Mouse (Mus musculus) adrenal gland (tissue): Measurements from ENCODE around the gene Chek1.

Source experiments
- intact Hi-C: fragments of 180-260 bp; cut with DNase I; formaldehyde crosslinking; loops from one replicate; pipeline ENCODE4 v1.15.1; 2025
- long read RNA-seq, 2 experiments: library from polyadenylated mRNA; unstranded; transcript quantifications; one replicate each; pipeline ENCODE4 v2.0.0; 2020; ENCODE audit warnings: borderline replicate concordance in 1 of 2; ENCODE audit not compliant: insufficient replicate concordance in 1 of 2

Gene Chek1
- long read RNA-seq, experiment 1: 0 reads
- long read RNA-seq, experiment 2, partial matches to known transcripts: 1 of 1 reads
- long read RNA-seq, experiment 2, other reads (novel, unspliced or antisense): 0 of 1 reads

DNA sequence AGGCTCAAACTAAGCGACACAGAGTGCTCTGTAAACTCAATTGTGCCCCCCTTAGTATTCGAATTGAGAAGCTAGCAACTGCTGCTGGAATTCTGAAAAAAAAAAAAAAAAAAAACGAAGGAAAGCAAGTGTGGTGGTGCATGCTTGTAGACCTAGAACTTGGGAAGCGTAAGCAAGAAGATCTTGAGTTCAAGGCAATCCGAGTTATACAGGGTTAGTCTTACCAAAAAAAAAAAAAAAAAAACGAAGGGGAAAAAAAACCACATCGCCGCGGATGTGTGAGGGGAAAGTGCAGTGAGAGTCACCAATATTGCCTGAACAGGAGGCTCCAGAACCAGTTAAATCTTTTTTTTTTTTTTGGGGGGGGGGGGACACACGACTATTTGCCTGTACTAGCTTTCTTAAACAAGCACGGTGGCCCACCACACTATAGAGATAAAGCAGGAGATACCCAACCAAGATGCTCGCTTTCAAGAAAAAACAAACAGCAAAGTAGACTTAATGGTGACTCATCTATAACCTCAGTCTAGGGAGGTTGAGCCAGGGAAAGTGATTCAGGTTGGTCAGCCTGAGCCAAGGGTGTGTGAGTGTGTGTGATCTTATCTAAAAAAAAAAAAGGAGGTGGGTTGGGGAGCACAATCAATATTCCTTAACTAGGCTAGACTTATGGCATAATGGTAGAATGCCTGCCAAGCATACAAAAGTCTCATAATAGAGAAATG lies at the start of gene Chek1:
TSS of gene Chek1 (minus strand) at position 32 of the 722 bp plus-strand sequence.
- intact Hi-C loops: loop anchor here (5.0 kb wide), 1 partner anchor 40 kb away; the partner anchor contains the start of gene Stt3a

DNA sequence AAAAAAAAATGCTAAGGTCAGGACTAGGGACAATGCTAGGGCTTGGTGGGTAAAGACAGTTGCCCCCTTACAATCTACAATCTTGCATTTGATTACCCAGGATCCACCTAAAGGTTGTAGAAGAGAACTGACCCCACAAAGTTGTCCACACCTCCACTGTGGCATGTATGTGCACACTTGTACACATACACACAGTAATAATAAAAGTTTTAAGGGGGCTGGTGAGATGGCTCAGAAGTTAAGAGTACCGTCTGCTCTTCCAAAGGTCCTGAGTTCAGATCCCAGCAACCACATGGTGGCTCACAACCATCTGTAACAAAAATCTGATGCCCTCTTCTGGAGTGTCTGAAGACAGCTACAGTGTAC lies 42.2 kb upstream of the Chek1 start:
- intact Hi-C loops: loop anchor here (5.0 to 10.0 kb wide), 2 partner anchors 42 to 116 kb away; partner anchors contain the start of gene Chek1

DNA sequence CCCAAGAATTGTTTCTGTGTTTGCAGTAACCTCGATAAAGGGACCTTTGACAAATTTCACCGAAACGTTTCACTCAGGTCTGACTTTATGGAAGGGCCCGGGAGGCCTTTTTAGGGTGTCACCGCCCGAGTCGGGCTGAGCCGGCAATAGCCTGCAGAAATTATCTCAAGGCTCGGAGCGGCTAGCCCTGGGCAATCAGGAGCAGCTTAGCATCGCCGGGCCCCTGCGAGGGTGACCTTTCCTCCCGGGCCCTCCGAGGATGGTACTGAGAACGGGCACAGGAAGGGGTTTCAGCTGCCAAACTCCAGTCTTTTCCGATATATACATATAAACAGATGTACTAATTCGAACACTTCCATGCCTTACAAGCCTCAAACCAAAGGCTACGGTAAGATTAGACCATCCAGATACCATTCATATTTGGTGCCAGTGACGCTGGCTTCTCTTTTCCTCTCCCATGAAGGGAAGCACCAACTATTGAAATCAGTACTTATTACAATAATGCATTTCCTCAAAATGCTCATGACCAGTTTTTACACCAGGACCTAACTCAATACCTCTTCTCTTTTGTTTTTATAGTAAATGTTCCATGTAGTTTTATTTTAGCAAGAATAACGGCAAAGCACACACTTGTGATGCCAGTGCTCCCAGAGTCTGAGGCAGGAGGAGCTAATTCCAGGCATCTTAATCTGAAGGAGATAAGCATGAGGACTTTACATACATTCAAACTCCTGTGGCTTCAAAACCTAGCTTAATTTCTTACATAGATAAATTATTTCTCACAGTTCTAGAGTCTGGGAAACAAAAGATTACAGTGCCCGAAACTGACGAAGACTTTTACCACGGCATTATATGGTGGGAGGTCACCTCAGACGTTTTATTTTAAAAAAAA lies 41.5 kb upstream of the Chek1 start:
- intact Hi-C loops: loop anchor here (5.0 to 10.0 kb wide), 2 partner anchors 41 to 116 kb away; partner anchors contain the start of gene Chek1

DNA sequence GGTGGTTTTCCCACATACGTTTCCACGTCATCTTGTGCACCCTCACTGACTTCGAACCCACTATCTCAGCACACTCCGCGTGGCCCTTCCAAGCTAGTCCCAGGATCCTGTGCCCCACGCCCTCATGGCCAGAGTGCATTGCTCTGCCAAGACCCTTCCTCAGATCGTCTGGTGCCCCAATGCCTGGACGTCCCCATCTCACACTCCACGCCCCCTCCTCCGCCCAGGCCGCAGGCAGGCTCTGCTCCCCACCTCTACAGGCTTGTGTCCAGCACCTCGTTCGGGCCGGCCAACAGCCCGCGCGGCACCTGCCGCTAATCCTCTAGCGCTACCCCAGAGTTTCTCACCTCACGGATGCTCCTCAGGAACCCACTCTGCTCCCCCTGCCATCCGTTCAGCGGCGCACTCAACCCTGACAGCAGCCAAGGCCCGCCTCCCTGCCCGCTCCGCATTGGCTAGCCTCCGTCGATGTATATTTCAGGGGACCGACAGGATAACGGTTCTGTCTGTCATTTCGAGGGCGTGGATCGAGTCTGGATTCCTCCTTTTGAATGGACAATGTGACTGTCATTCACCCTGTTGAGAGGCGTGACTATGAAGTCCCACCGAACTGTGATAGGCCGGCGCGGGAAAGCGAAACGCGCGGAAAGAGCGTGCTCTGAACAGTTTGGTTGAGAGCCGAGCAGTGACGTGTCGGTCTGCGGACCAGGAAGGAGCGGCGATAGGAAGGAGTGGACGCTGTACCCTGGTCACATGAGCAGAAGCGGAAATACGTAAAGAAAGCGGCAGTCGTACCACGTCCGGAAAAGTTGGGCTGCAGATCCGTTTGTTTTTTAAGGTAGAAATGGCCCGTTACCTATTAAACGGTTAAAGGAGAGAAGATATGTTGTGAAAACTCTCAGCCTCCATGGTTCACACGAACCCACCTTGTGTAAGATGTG lies 40.6 kb upstream of the Chek1 start, which contains the start of gene Stt3a:
TSS of gene Stt3a (minus strand) at position 477 of the 941 bp plus-strand sequence.
- intact Hi-C loops: loop anchor here (5.0 to 10.0 kb wide), 2 partner anchors 40 to 117 kb away; partner anchors contain the start of gene Chek1

DNA sequence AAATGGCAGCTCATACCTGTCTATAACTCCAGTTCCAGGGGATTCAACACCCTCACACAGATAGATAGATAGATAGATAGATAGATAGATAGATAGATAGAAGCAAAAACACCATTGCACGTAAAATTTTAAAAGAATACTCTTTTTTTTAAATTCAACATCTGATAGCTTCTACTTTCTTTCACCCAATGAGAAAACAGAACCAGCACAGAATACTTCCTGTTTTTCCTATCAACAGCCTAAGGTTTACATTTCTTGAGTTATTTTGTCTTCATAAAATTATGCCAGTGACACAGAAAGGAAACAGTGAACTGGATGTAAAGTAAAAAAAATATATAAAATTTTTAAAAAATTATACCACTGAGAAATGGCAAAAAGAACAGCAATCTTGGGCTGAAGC lies 37.5 kb upstream of the Chek1 start:
- intact Hi-C loops: loop anchor here (10.0 kb wide), 1 partner anchor 120 kb away; no protein-coding TSS in a partner anchor

DNA sequence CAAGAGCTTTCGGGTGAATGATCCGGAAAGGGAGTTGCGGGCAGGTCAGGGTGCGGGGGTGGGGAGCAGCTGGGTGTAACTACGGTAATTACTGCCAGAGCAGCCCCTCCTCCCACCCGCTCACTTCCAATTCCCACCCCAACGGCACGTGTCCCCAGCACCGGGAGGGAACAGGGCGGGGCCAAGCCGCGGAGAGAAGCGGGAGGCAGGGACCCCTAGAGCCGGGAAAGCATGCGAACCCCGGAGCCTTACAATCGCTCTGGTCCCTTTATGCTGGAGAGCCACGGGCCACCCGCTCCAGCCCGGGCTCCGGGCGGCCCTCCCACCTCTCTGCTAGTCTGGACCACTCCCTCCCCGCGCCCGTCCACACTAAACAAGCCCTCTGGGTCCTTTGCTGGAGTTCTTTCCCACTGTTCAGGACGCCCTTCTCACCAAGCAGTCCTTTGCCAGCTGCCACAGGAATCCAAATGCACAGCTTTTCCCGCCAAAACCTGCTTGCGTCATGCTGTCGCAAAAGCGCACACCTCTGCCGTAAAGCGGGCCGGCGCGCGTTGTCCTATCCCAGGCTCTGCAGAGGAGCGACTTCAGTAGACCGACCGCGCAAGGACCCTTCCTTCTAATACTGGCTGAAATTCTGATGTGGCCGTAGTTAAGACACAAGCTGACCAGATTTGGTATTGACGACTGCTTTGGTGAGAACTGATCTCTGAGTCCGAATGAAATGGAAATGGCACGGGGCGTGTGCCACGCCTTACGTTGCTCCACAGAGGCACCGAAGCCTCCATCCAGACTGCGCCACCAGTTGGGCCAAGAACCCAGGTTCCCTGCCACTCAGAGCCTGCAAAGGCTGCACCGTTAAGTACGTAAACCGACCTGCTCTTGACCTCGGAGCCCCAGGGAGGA lies 483 bp downstream of the Chek1 start:
- intact Hi-C loops: loop anchor here (5.0 kb wide), 1 partner anchor 41 kb away; the partner anchor contains the start of gene Stt3a

DNA sequence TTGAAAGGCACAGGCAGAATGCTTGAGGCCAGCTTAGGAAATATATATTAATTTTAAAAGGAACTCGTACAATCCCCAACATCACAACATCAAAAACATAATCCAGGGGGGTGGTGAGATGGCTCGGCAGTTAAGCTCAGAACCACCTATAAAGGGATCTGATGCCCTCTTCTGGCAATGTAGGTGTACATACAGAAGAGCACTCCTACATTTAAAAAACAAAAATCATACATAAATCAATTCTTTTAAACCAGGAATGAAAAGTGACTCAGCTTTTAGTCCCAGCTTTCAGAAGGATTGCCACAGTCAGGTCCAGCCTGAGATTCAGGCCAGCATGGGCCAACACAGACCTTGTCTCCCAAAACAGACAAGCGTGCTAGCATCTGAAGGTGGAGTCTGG lies 10.2 kb downstream of the Chek1 start:
- intact Hi-C loops: no loop called here

DNA sequence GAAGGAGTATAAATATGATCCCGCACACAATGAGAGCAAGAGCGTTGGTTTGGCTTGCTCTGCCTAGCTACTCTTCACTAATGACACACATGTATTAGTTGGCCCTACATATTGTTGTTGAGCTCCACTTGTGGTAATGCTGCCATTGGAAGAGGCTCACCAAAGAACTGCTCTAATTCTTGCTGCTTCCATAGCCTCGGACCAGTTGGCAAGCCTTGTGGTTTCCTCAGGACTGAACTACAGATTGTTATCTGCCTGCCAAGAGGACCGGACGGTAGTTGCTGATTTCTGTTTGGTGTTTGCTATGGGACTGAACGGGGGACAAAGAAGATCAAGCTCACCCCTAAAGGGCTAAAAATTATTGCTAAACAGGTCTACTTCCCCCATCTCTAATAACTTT lies 19.6 kb downstream of the Chek1 start:
- intact Hi-C loops: no loop called here

DNA sequence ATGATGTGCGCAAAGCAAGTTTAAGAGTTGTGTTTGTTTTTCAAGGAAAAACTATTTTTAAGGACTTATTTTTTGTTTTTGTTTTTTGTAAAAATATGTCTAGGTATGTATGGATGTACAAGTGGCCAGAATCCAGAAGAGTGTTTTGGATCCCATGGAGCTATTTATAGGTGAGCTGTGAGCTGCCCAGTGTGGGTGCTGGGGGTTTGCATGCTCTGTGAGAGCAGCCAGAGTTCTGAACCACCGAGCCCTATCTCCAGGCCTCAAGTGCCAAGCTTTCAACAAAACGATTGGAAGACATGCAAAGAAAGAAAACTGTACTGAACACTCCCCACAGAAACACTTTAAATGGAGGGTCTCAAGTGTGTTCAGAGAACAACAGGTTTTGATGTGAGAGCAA lies 20.9 kb downstream of the Chek1 start:
- intact Hi-C loops: no loop called here

DNA sequence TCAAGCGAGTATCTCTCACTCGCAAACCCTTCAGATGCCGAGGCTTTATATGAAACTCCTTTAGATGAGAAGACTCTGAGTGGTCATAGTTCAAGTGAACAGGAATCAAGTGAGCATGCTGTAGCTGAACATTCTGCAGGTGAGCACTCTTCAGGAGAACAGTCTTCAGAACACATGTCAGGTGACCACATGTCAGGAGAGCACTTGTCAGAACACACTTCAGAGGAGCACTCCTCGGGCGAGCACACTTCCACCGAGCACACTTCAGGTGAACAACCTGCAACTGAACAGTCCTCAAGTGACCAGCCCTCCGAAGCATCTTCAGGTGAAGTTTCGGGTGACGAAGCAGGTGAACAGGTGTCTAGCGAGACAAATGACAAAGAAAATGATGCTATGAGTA lies 32.6 kb downstream of the Chek1 start:
- intact Hi-C loops: no loop called here

DNA sequence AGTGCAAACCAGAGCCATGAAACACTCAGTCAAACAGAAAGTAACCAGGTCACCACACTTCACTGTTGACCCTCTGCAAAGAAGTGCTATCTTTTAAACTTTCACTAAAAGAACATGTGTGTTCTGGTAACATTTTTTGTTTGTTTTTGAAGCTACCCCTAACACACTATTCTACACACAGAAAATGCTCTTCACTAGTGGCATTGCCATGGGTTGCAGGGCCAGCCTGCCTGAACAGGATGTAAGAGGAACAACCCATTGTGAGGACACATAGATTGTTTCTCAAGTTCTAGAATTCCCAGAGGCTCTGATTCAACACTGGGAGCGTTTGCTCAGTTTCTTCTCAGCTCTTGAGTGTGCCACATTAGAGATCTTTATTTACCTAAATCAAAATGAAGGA lies 33.9 kb downstream of the Chek1 start, which contains the start of gene Acrv1:
TSS of gene Acrv1 (plus strand) at position 301 of the 400 bp plus-strand sequence.
- intact Hi-C loops: no loop called here

DNA sequence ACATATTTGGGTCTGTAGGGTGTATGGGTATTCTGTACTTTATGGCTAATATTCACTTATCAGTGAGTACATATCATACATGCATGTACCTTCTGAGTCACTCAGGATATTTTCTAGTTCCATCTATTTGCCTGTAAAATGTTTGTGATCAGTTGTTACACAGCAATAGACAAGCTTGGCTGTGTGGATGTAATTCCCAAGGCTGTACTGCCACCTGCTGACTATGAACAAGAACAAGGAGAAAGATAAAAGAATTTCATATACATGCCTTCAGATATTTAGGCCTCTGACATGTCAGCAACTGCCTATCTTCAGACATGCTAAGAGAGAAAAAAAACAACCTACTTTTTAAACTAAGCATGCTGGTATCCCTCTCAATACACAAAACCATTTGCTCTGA lies 39.5 kb downstream of the Chek1 start:
- intact Hi-C loops: loop anchor here (10.0 kb wide), 1 partner anchor 253 kb away; the partner anchor contains the start of gene Gm7257

DNA sequence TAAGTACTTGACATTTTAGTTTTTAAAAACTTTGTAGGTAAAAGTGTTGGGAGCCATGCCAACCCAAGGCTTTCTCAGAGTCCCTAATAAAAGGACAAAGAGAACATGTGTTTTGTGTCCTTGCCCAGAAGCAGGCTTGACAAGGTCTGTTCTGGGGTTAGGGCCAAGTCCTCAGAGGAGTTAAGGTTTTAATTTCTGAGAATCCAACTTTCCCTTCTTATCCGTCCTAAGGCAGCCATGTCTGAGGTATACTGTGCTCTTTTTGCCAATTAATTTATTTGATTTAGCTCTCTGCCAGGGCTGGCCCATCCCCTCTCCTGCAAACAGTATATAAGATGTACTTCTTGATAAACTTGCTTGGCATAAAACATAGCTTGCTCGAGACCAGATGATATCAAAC lies 45.4 kb downstream of the Chek1 start:
- intact Hi-C loops: loop anchor here (10.0 kb wide), 1 partner anchor 247 kb away; the partner anchor contains the start of gene Gm7257
